Mouse (Mus musculus): Measurements from ENCODE around the gene Phldb2. TPM values are rescaled to one million over a fixed set of nuclear protein-coding genes. Genes with fewer than 3 reads are reported as not detected.

The Phldb2 gene
- polyA plus RNA-seq, 1 experiment from 2014 or later = 49.3 TPM

- ATAC-seq (ENCODE audit: insufficient number of reproducible peaks, low FRiP score, low TSS enrichment, low read depth) (no peak), DNase-seq (ENCODE audit: low spot score) (no peak)
- Histone ChIP-seq H3K4me2 (ENCODE audit: low read depth, severe bottlenecking) (no peak overlapping the region), H3K4me3 (ENCODE audit: low read depth, low read length) (no peak overlapping the region), H3K27me3 (ENCODE audit: control insufficient read depth, insufficient read depth, low read length) (no peaks in the 10 kb centered on the region), H3K4me1 (ENCODE audit: control insufficient read depth, insufficient read depth, low read length) (no peaks in the 10 kb centered on the region), H3K9ac (ENCODE audit: low read length) (no peak overlapping the region), H3K9me3 (ENCODE audit: control insufficient read depth, low read length) (no peaks in the 10 kb centered on the region), H3K27ac (replicated peaks; ENCODE audit: low read depth, low read length) (no peak overlapping the region), H3K36me3 (ENCODE audit: control insufficient read depth, insufficient read depth, low read length) (no peaks in the 10 kb centered on the region)
- 86% methylated on average over 5 of the region's 5 CpGs for WGBS
Observed at GRCm38 (mm10) chr16:45857277-45857863, 96.0 kb downstream of the Phldb2 start.

GRCm38 (mm10) chr16:45854499-45854898, 98.9 kb downstream of the Phldb2 start:
- Histone ChIP-seq H3K4me2 (ENCODE audit: low read depth, severe bottlenecking) (no peak overlapping the region), H3K36me3 (ENCODE audit: control insufficient read depth, insufficient read depth, low read length) (no peaks in the 10 kb centered on the region), H3K27me3 (ENCODE audit: control insufficient read depth, insufficient read depth, low read length) (no peaks in the 10 kb centered on the region), H3K9me3 (ENCODE audit: control insufficient read depth, low read length) (no peaks in the 10 kb centered on the region), H3K4me1 (ENCODE audit: control insufficient read depth, insufficient read depth, low read length) (no peaks in the 10 kb centered on the region), H3K27ac (replicated peaks; ENCODE audit: low read depth, low read length) (no peak overlapping the region), H3K4me3 (ENCODE audit: low read depth, low read length) (no peak overlapping the region), H3K9ac (ENCODE audit: low read length) (no peak overlapping the region)
- 95% methylated on average over 10 of the region's 10 CpGs for WGBS
- no peak for ATAC-seq (ENCODE audit: insufficient number of reproducible peaks, low FRiP score, low TSS enrichment, low read depth)
- DNase-seq (ENCODE audit: low spot score) = no peak

DNA sequence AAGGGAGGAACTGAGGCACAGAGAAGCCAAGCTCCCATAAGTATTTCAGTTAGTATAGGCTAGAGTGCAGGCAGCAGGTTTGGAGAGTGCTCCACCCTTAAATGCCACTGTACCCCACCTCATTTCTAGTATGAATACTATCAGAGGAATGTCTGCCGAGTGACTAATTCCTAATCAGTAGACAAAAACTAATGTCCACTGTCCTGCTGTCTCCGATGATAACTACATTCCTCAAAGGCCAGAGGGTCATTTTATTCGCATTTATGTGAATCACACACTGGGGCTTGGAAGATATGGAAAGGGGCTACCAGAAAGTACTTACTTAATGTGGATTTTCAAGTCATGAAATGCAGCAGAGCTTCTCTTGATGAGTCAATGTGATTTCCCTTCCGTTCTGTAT, 104.4 kb downstream of the Phldb2 start:
- no peaks in the 10 kb centered on the region for H3K9me3 ChIP-seq (ENCODE audit: control insufficient read depth, low read length)
- no peak overlapping the region for H3K4me3 ChIP-seq (ENCODE audit: low read depth, low read length)
- no peak for DNase-seq (ENCODE audit: low spot score)
- WGBS = 79% methylated on average over 4 of the region's 4 CpGs
- no peaks in the 10 kb centered on the region for H3K27me3 ChIP-seq (ENCODE audit: control insufficient read depth, insufficient read depth, low read length)
- no peaks in the 10 kb centered on the region for H3K4me1 ChIP-seq (ENCODE audit: control insufficient read depth, insufficient read depth, low read length)
- H3K9ac ChIP-seq (ENCODE audit: low read length) = no peak overlapping the region
- no peaks in the 10 kb centered on the region for H3K36me3 ChIP-seq (ENCODE audit: control insufficient read depth, insufficient read depth, low read length)
- no peak for ATAC-seq (ENCODE audit: insufficient number of reproducible peaks, low FRiP score, low TSS enrichment, low read depth)
- no peak overlapping the region for H3K4me2 ChIP-seq (ENCODE audit: low read depth, severe bottlenecking)
- no peak overlapping the region for H3K27ac ChIP-seq (replicated peaks; ENCODE audit: low read depth, low read length)

DNA sequence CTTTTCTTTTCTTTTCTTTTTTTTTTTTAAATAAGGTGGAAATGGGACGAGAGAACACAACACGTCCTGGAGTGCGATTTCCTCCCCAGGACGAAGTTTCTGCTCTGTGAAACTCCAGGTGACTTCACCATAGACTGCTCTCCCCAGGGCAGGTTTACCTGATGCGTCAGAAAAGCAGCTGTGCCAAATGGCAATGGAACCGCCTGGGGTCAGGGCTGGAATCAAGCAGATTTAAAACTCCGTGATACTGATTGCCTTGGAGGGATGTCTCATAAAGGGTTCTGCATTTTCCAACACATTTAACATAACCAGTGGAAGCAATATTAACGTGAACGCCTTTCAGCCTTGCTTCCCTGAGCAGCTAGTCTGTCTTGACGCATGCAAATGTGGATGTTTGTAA, 108.5 kb downstream of the Phldb2 start:
- DNase-seq (ENCODE audit: low spot score) = no peak
- Histone ChIP-seq H3K4me3 (ENCODE audit: low read depth, low read length) (peak overlapping the region; percentile 56), H3K4me1 (ENCODE audit: control insufficient read depth, insufficient read depth, low read length) (peaks cover 5% of the 10 kb centered on the region), H3K27me3 (ENCODE audit: control insufficient read depth, insufficient read depth, low read length) (no peaks in the 10 kb centered on the region), H3K9ac (ENCODE audit: low read length) (peak overlapping the region; percentile 88; the same call in 1 of the 2 replicates), H3K4me2 (ENCODE audit: low read depth, severe bottlenecking) (peak overlapping the region; percentile 54), H3K36me3 (ENCODE audit: control insufficient read depth, insufficient read depth, low read length) (no peaks in the 10 kb centered on the region), H3K27ac (replicated peaks; ENCODE audit: low read depth, low read length) (no peak overlapping the region), H3K9me3 (ENCODE audit: control insufficient read depth, low read length) (no peaks in the 10 kb centered on the region)
- WGBS = 14% methylated on average over 10 of the region's 10 CpGs
- ATAC-seq (ENCODE audit: insufficient number of reproducible peaks, low FRiP score, low TSS enrichment, low read depth) = no peak

GRCm38 (mm10) chr16:45844049-45844780, 109.2 kb downstream of the Phldb2 start:
- Histone ChIP-seq H3K9ac (ENCODE audit: low read length) (peak overlapping the region; percentile 88), H3K4me1 (ENCODE audit: control insufficient read depth, insufficient read depth, low read length) (peaks cover 5% of the 10 kb centered on the region), H3K27ac (replicated peaks; ENCODE audit: low read depth, low read length) (peak overlapping the region; percentile 70), H3K27me3 (ENCODE audit: control insufficient read depth, insufficient read depth, low read length) (no peaks in the 10 kb centered on the region), H3K4me2 (ENCODE audit: low read depth, severe bottlenecking) (peak overlapping the region; percentile 54), H3K36me3 (ENCODE audit: control insufficient read depth, insufficient read depth, low read length) (no peaks in the 10 kb centered on the region), H3K4me3 (ENCODE audit: low read depth, low read length) (peak overlapping the region; percentile 56), H3K9me3 (ENCODE audit: control insufficient read depth, low read length) (no peaks in the 10 kb centered on the region)
- 1% methylated on average over 45 of the region's 45 CpGs for WGBS
- DNase-seq (ENCODE audit: low spot score) = peak; percentile 89
- peak; percentile 95 for ATAC-seq (ENCODE audit: insufficient number of reproducible peaks, low FRiP score, low TSS enrichment, low read depth)

- WGBS = under 1% methylated on average over 16 of the region's 16 CpGs
- H3K9me3 ChIP-seq (ENCODE audit: control insufficient read depth, low read length) = no peaks in the 10 kb centered on the region
- H3K9ac ChIP-seq (ENCODE audit: low read length) = peak overlapping the region; percentile 88
- ATAC-seq (ENCODE audit: insufficient number of reproducible peaks, low FRiP score, low TSS enrichment, low read depth) (0 out of 2 replicates have a peak, but pooled peaks have one; percentile 22), DNase-seq (ENCODE audit: low spot score) (peak; percentile 70)
- H3K27me3 ChIP-seq (ENCODE audit: control insufficient read depth, insufficient read depth, low read length) = no peaks in the 10 kb centered on the region
- H3K4me1 ChIP-seq (ENCODE audit: control insufficient read depth, insufficient read depth, low read length) = peaks cover 5% of the 10 kb centered on the region
- no peaks in the 10 kb centered on the region for H3K36me3 ChIP-seq (ENCODE audit: control insufficient read depth, insufficient read depth, low read length)
- peak overlapping the region; percentile 56 for H3K4me3 ChIP-seq (ENCODE audit: low read depth, low read length)
- peak overlapping the region; percentile 54 for H3K4me2 ChIP-seq (ENCODE audit: low read depth, severe bottlenecking)
- peak overlapping the region; percentile 70; the same call in 1 of the 2 replicates for H3K27ac ChIP-seq (replicated peaks; ENCODE audit: low read depth, low read length)
Observed at GRCm38 (mm10) chr16:45843351-45843891, 110.0 kb downstream of the Phldb2 start.

GRCm38 (mm10) chr16:45842440-45842839, 111.0 kb downstream of the Phldb2 start:
- DNase-seq (ENCODE audit: low spot score) (no peak), ATAC-seq (ENCODE audit: insufficient number of reproducible peaks, low FRiP score, low TSS enrichment, low read depth) (no peak)
- Histone ChIP-seq H3K27me3 (ENCODE audit: control insufficient read depth, insufficient read depth, low read length) (no peaks in the 10 kb centered on the region), H3K27ac (replicated peaks; ENCODE audit: low read depth, low read length) (no peak overlapping the region), H3K36me3 (ENCODE audit: control insufficient read depth, insufficient read depth, low read length) (no peaks in the 10 kb centered on the region), H3K4me3 (ENCODE audit: low read depth, low read length) (peak overlapping the region; percentile 56), H3K4me2 (ENCODE audit: low read depth, severe bottlenecking) (peak overlapping the region; percentile 54), H3K9ac (ENCODE audit: low read length) (no peak overlapping the region; the same call in 1 of the 2 replicates), H3K9me3 (ENCODE audit: control insufficient read depth, low read length) (no peaks in the 10 kb centered on the region), H3K4me1 (ENCODE audit: control insufficient read depth, insufficient read depth, low read length) (peaks cover 5% of the 10 kb centered on the region)
- WGBS = 64% methylated on average over 4 of the region's 4 CpGs

GRCm38 (mm10) chr16:45841806-45842205, 111.6 kb downstream of the Phldb2 start:
- H3K9me3 ChIP-seq (ENCODE audit: control insufficient read depth, low read length) = no peaks in the 10 kb centered on the region
- no peak overlapping the region for H3K9ac ChIP-seq (ENCODE audit: low read length)
- no peaks in the 10 kb centered on the region for H3K27me3 ChIP-seq (ENCODE audit: control insufficient read depth, insufficient read depth, low read length)
- DNase-seq (ENCODE audit: low spot score) (no peak), ATAC-seq (ENCODE audit: insufficient number of reproducible peaks, low FRiP score, low TSS enrichment, low read depth) (no peak)
- H3K36me3 ChIP-seq (ENCODE audit: control insufficient read depth, insufficient read depth, low read length) = no peaks in the 10 kb centered on the region
- H3K4me2 ChIP-seq (ENCODE audit: low read depth, severe bottlenecking) = peak overlapping the region; percentile 54
- no peak overlapping the region for H3K27ac ChIP-seq (replicated peaks; ENCODE audit: low read depth, low read length)
- WGBS = 81% methylated on average over 3 of the region's 3 CpGs
- peak overlapping the region; percentile 56; the same call in 1 of the 2 replicates for H3K4me3 ChIP-seq (ENCODE audit: low read depth, low read length)
- H3K4me1 ChIP-seq (ENCODE audit: control insufficient read depth, insufficient read depth, low read length) = peaks cover 5% of the 10 kb centered on the region

All from limb, embryonic 11.5 days (tissue).